Mouse (Mus musculus) adrenal gland (tissue): ENCODE measurements at regions not wholly inside any gene's neighbourhood (a gene's known extent, or its start where the extent isn't known, plus 50 kb on each side); places are given as distances from the start of the nearest gene placed in this dataset.

ENCODE experiments used
- intact Hi-C: fragments of 180-260 bp; cut with DNase I; formaldehyde crosslinking; loops from one replicate; pipeline ENCODE4 v1.15.1; 2025

DNA sequence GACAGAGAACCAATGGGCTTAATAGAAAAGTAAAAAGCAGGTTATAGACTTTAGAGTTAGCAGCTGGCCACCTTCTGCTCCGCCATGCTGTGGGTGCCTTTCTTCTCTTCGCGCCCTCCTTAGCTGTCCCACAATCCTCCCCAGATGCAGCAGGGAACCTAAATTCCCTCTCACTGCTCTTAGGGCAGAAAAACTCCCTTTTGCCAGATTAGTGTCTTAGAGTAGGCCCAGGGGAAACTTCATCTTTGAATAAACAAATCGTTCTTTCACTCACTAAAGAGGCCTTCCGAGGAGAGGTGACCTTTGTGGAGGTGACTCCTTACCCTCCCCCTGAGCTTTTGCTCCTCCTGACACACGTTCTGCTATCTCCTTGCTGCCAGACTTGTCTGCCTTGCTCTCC, 157.0 kb upstream of the Six2 start:
- intact Hi-C loops = no loop called here

DNA sequence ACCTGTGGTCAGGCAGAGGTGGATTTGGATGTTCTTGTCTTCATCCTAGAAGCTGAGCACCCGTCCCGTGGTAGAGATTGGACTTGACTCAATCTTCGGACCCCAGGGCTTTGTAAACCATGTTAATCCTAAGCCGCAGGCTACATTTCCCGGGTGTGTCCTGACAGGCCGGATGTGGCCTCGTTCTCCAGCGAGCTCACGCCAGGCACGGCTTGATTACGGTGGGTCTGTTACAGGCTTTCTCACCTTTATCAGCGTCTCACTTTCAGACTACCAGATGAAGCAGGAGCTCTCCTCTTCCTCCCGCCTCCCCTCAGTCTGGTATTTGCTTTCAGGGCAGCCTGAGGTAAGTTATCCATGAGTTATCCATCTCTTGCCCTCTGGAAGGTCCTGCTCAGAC, 156.4 kb upstream of the Six2 start:
- intact Hi-C loops = no loop called here

GRCm38 (mm10) chr17:85823036-85823435, 135.0 kb upstream of the Six2 start:
- intact Hi-C loops = no loop called here

DNA sequence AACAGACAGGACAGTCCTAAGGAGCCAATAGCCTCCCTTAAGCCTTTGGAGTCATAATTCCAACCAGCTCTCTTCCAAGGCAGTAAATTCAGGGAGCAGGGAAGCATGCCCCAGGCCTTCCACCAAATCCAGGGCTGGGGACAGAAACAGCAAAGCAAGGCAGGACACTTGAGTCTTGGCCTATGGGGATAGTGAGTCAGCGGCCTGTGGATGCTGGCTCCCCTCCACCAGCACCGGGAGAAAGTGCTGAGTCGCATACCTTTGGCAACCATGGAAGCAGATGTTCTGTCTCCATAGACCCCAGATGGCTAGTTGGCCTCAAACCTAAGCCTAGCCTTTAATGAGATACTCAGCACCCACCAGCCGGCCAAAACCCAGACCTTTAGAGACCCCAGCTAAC, 133.8 kb upstream of the Six2 start:
- intact Hi-C loops = no loop called here

GRCm38 (mm10) chr17:85818098-85818855, 130.2 kb upstream of the Six2 start:
- intact Hi-C loops = no loop called here

GRCm38 (mm10) chr17:85816521-85816920, 128.4 kb upstream of the Six2 start:
- intact Hi-C loops = no loop called here

DNA sequence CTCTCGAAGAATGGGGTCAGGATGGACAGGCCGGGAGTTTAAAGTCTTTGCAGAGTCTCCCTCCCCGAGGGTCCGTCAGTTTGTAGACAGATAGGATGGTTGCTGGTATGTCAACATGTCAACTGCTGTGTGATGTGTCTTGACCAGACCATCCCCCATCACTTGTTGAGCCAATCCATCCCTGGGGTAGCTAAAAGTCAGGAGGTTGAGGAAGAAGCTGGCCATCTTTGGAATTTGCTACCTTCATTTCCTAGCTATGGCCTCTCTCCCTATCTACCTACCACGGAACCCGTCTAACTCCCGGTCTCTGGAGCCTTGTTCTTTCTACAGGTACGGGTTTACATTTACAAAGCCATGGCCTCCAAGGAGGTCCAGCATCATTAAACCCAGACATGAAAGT, 128.0 kb upstream of the Six2 start:
- intact Hi-C loops = no loop called here

DNA sequence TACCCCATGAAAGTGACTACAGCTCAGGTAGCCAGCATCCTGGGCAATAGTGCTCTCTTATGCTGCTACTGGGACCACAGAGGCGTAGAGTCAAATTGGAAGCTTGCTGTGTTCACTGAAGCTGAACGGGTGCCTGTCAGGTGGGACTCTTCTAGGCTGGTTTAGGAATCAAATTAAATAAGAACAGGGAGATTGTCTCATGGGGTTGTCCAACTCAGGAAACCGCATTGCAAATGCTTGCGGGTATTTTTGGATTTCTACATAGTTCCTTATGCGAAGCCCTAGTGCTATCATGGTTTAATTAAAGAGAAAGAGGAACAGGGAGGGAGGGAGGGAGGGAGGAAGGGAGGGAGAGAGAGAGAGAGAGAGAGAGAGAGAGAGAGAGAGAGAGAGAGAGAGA, 120.5 kb upstream of the Six2 start:
- intact Hi-C loops = no loop called here

GRCm38 (mm10) chr17:85805726-85806359, 117.8 kb upstream of the Six2 start:
- intact Hi-C loops = no loop called here

GRCm38 (mm10) chr17:85804631-85805030, 116.6 kb upstream of the Six2 start:
- intact Hi-C loops = no loop called here

GRCm38 (mm10) chr17:85801734-85802133, 113.7 kb upstream of the Six2 start:
- intact Hi-C loops = no loop called here

DNA sequence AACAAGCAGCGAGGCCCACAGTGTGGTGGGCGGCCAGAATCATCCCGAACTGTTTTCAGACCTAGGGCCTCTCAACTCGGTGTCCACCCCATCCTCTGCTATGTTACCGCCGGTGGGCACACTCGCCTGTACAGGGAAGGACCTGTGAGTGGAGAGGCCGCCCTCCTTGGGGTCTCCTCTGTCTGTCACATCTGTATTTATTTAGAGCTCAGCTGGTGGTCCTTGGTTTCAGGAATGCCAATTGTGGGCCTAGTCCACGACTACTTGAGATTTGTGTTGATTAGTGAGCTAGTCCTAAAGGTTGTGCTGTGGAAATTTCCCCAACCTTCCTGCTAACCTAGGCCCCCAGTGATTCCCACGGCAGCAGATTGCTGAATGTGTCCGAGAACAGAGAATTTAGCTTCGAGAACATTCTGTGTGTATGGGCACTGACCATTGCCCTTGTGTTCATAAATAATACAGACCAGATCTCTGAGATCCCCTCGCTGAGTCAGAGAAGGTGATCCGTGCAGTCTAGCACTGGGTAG, 113.1 kb upstream of the Six2 start:
- intact Hi-C loops = no loop called here

DNA sequence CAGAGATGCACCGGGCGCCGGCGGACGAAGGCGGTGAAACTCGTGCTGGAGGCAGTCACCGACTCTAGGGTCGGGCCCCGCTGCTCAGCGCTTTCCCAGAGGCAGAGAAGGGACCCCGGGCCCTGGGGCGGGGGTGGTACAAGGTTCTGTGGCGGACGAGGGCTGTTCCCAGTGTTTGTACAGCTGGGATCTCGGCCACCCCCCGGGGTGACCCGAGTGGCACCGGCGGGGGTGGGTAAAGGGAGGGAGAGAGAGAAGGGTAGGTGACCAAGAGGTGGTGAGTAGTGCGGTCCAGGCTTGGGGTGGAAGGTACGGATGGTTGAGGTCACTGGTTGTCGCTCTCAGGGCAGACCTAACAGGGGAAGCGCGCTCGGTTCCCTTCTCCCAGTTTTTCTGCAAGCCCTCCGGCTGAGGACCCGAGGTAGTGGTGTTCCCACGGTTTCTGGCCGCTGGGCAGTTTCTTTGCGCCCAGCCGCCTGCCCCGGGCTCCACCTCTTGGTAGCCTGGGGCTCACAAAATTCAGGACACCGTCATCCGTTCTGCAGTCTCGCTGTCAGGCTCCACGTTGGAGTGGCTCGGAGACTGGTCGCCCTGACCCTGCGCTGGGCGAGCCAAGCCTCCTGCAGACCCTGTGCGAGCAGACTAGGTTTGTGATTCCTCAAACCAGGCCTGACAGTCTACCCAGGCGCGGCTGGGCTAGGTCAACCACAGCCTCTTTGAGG, 112.4 kb upstream of the Six2 start:
- intact Hi-C loops = no loop called here

DNA sequence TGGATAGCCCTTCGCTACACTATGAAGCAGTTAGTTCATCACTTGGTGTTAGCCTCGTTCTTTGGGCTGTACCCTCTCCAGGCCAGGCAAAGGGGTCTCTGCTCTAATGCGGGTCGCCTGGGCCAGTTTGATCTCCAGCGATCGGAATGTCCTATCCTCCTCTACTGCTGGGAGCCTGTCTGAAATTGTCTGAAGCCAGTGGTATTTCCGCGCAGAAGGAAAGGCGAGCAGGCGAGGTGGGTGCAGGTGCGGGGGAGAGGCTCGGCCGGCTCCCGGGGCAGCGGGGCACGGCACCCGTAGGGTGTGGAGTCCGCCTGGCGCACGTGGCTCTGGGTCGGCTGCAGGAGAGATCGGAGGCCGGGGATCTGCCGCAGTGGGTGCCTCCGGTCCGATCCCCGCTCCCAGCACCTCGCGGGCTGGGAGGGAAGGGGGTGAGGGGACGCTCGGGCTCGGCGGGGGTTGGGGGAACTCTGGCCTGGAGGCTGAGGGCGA, 111.8 kb upstream of the Six2 start:
- intact Hi-C loops = no loop called here

GRCm38 (mm10) chr17:85799081-85799864, 111.2 kb upstream of the Six2 start:
- intact Hi-C loops = no loop called here

DNA sequence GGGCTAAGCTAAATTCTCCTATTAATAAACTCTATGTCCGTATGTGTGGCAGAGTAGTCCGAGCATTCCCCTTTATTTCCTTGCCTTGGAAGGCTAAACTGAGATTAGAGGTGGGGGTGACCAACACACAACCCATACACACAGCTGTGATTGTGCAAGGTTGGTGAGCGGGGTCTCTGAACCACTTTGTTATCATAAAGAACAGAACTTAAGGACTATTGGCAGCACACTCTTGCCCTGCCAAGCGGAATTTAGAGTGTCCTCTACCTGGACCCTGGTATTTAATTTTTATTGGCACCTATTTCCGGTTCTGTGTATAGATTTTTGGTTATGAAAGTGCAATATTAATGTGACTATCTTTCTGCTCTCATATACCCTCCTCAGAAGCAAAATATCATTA, 109.7 kb upstream of the Six2 start:
- intact Hi-C loops = no loop called here

DNA sequence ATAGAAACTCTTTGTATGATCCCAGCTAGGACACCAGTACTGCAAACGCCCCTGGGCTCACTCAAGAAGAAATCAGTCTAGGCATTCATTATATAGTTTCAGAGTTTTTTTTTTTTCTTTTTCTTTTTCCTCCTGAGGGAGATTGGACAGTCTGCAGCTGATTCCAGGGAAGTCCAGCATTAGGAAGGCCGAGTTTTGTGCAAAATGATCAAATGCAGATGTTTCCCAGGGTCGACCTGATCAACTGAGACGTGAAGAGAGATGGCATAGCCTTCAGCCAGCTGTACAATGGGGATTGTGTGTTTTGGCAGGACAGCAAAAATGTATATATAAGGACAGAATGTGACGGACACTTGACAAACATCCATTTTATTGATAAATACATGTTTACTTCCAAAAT, 107.7 kb upstream of the Six2 start:
- intact Hi-C loops = no loop called here

GRCm38 (mm10) chr17:85785625-85786294, 97.7 kb upstream of the Six2 start:
- intact Hi-C loops = no loop called here

DNA sequence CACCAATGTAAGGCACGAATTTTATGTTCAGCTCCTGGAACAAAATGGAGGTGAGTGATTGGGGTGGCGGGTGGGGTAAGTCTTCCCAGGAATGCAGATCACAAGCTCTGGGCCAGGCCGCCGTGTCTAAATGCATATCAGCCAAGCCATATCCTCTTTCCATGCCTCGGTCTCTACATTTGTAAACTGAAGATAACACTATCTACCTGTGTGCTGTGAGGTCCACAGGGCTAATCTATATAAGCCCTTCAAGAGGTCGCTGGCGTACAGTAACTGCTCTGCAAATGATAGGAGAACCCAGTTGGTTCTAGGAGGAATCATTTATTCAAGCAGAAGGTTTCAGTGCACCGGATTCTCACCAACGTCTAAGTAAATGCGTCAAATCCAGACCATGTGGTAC, 92.4 kb upstream of the Six2 start:
- intact Hi-C loops = no loop called here

GRCm38 (mm10) chr17:85776876-85777275, 88.8 kb upstream of the Six2 start:
- intact Hi-C loops = no loop called here

GRCm38 (mm10) chr17:85768341-85768740, 80.3 kb upstream of the Six2 start:
- intact Hi-C loops = no loop called here
